Comparison of ENCODE assay signal across 25 mouse cellular contexts in the genomic region with DNA sequence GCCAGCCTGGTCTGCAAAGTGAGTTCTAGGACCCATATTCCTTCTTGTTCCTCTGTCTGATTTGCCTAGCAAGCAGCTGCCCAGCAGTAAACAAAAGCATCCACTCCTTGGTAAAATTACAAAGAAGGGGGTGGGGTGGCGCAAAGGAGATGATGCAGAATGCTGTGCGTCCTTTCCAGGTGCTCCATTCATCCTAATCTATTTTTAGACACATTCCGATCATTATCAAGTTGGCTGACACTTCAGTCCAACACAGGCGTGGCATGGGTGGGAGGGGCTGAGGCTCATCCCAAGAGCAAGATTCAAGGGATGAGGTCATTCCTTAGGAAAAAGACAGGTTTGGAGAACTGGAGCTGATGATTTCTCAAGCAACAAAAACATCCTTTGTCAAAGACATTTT.
"Had no signal": no experiment of that assay in that cellular context is flagged by ENCODE, and none has a peak within 500 bp of the region (broad histone marks: within the 10 kb centered on the region; RNA-seq: fewer than 3 reads in every experiment).

No protein-coding gene starts in this region.

- ATAC-seq: hindbrain, embryonic 16.5 days; inflammation-experienced regulatory T-cells, adult 6 months; intestine, embryonic 15.5 days; intestine, postnatal 0 days had no signal

- H3K9ac ChIP-seq: heart, embryonic 12.5 days; hindbrain, embryonic 12.5 days; hindbrain, embryonic 14.5 days; intestine, embryonic 15.5 days; limb, embryonic 12.5 days; liver, embryonic 13.5 days had no signal

- H3K4me2 ChIP-seq: heart, embryonic 12.5 days; hindbrain, embryonic 12.5 days; hindbrain, embryonic 14.5 days; intestine, embryonic 15.5 days; limb, embryonic 12.5 days; liver, embryonic 11.5 days; liver, embryonic 13.5 days had no signal

- H3K27ac ChIP-seq: heart, embryonic 10.5 days; hindbrain, embryonic 10.5 days; hindbrain, embryonic 12.5 days; hindbrain, embryonic 14.5 days; intestine, embryonic 15.5 days; layer of hippocampus, adult 2 months; left cerebral cortex, adult 2 months; limb, embryonic 10.5 days; limb, embryonic 12.5 days; liver, embryonic 13.5 days had no signal

- H3K4me3 ChIP-seq: heart, embryonic 10.5 days; heart, embryonic 12.5 days; hindbrain, embryonic 10.5 days; hindbrain, embryonic 12.5 days; intestine, embryonic 15.5 days; layer of hippocampus, adult 2 months; left cerebral cortex, adult 2 months; limb, embryonic 10.5 days; limb, embryonic 12.5 days; liver, embryonic 13.5 days had no signal

- H3K9me3 ChIP-seq: heart, embryonic 10.5 days; heart, embryonic 12.5 days; hindbrain, embryonic 10.5 days; hindbrain, embryonic 12.5 days; intestine, embryonic 15.5 days; limb, embryonic 10.5 days; limb, embryonic 12.5 days; liver, embryonic 13.5 days had no signal

- DNase-seq: gastrocnemius, postnatal 14 days; heart, adult 18-20 months; heart, postnatal 10 days; heart, postnatal 4 days; kidney, adult 18-20 months; kidney, adult 8-10 months; kidney, postnatal 10 days; kidney, postnatal 25 days; kidney, postnatal 4 days; liver; liver, embryonic 13.5 days had no signal

- H3K27me3 ChIP-seq: heart, embryonic 12.5 days; hindbrain, embryonic 12.5 days; intestine, embryonic 15.5 days; limb, embryonic 12.5 days; liver, embryonic 13.5 days had no signal

- H3K36me3 ChIP-seq: heart, embryonic 10.5 days; heart, embryonic 12.5 days; hindbrain, embryonic 10.5 days; hindbrain, embryonic 12.5 days; intestine, embryonic 15.5 days; limb, embryonic 10.5 days; limb, embryonic 12.5 days; liver, embryonic 13.5 days had no signal

- H3K4me1 ChIP-seq: heart, embryonic 10.5 days; heart, embryonic 12.5 days; hindbrain, embryonic 10.5 days; hindbrain, embryonic 12.5 days; intestine, embryonic 15.5 days; limb, embryonic 10.5 days; limb, embryonic 12.5 days; liver, embryonic 13.5 days had no signal
